Mouse (Mus musculus) mature B cell (primary cell): ENCODE results near the gene Efcab5.

ENCODE experiments used
- in situ Hi-C: fragments of 300-500 bp; cut with MboI; formaldehyde crosslinking; loops from 2 replicates; pipeline ENCODE4 v1.14.3; 2019

The Efcab5 gene

DNA sequence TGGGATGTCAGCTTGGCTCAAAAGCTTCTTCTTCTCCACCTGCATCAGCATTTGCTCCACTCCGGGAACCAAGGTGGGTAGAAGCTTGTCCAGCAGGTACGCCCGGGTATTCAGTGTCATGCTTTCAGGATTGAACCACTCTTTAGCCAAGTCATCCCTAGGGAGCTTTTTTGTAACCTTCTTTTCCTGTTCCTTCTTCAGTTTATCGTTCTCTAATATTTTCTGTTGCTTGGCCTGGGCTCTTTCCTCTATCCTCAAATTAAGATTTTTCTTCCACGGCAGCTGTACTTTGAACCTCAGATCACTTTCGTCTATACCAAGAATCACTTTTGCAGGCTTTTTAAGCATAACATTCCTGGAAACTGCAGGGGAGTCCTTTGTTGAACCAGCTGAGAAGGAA is at the start of gene Efcab5:
TSS of gene Efcab5 (minus strand) at position 101 of the 400 bp plus-strand sequence.
- in situ Hi-C loops, result no loop called here

DNA sequence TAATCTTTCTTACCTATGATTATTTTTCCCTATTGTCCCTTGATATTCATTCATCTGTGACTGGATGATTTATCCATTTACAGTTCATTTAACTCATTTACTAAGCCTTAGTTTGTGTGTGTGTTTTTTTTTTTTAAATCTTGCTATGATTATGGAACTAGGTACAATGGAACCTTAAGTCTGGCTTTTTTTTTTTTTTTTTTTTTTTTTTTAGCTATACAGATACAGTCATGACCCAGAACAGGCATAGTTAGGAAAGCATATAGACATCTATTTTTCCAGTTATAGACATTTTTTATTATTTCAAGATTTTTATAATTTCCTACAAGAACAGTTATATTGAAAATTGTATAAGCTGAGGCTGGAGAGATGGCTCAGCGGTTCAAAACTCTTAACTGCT is 46.5 kb upstream of the Efcab5 start:
- in situ Hi-C loops, result no loop called here

DNA sequence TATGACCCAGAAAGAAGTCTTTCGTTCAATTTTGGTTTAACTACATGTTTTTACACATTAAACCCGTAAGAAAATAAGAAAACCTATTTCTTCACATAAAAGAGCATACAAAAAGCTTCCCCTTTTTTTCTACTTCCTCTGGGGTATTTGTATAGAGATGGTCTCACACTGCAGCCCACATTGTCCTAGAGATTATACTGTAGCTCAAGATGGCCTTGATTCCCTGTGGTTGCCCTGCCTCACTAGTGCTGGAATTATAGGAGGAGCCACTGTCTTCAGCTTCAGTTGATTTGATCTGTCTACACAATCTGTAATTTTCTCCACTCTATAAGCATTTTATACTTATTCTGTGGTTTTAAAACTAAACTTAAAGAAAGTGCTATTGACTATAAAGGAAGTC is 42.7 kb upstream of the Efcab5 start:
- in situ Hi-C loops, result no loop called here

DNA sequence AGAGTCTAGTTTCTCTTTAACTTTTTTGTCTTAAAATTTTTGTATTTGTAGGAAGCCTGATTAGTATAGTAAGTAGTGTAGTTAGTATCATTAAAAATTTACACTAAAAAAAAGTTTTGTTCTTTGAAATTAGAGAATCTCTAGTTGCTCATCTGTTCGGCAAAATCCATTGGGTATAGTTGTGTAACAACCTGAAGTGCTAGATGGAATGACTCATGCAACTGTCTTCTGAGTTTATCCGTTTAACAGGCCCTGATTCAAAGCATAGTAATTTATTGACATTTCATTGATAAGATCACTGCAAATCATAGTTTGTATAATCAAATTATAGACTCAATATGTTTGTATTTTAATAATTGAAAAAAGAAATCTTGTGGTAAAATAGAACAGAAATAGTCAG is 42.0 kb upstream of the Efcab5 start:
- in situ Hi-C loops, result no loop called here

DNA sequence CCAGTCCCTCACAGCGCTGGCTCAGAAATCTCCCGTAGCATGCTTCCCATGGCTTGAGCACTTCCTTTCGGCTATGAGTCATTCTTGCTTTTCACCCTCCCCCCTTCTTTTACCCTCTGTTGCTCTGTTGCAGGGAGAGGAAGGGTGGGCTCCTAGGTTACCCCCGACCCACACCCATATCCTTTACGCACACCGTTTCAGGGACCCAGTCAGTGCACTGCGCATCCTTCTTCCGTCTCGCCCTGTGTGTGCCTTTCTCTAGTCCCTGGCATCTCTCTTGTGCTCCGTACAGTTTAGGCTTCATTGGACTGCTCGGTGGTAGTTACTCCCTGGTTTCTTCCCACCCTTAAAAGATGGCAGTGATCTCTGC is 28.0 kb upstream of the Efcab5 start:
- in situ Hi-C loops, result no loop called here

DNA sequence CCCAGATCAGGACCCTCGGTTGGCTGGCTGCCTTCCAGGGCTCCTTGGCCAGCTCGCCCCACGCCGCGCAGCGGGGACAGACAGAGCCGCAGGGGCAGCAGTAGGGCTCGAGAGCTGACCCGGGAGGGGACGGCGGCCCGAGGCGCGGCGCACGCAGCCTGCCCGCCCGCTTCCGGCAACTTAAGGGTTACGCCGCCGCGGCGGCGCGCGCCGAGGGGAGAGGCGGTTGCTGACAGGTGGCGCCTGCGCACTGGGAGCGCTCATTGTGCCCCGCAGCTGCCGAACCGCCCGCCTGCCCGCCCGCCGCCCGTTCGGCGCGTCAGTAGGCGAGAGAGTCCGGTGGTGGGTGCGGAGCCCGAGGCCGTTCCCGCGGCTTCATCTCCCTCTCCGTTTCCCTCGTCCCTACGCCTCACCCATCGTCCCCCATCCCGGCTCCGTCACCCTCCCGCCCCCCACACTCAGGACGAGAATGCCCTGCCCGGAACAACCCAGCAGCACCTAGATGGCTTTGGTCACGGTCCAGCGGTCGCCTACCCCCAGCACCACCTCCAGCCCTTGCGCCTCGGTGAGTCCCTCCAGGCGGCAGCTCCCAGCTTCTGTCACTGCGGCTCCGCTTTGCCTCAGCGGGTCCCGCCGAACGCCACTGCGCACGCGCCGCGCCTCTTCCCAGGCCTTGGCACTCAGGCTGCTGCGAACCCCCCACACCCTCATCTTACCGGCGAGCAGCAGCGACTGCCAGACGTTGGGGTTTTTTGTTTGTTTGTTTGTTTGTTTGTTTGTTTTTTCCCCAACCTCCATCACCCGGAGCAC is 27.4 kb upstream of the Efcab5 start, which contains the start of gene Ssh2:
TSS of gene Ssh2 (plus strand) at position 337 of the 810 bp plus-strand sequence.
- in situ Hi-C loops, result no loop called here

DNA sequence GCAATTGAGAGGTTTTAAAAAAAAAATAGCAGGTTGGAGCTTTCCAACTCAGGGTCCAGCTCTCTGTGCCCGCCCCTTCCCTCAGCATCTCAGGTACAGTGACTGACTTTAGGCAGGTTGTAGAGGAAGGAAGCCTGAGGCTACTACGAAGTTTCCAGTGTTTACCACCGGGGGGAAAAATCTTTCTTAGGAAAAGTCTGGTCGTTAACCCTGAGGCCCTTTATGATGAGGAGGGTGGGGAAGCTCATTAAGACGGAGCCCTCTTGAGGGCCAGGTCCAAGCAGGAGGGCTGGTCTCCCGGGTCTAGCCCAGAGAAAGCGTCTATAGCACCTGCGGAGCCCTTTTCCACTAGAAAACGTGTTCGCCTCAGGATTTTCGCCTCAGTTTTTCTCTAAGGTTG is 26.7 kb upstream of the Efcab5 start:
- in situ Hi-C loops, result no loop called here

DNA sequence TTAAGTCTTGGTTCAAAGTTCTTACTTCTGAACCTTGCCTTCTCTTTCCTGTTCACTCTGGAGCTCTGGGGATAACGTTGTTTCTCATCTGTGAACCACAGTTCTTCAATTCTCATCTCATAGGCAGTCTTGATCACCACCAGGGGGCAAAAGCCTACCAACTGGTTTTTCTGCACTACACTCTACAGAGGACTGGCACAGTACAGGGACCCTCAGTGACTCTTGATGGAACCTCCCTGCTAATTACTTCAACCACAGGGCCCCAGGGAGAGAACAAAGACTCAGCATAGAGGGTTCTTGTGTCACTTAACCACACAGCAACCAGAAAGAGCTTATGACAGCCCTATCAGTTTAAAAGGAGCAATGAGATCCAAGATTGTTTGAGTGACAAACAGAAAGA is 26.0 kb upstream of the Efcab5 start:
- in situ Hi-C loops, result no loop called here

DNA sequence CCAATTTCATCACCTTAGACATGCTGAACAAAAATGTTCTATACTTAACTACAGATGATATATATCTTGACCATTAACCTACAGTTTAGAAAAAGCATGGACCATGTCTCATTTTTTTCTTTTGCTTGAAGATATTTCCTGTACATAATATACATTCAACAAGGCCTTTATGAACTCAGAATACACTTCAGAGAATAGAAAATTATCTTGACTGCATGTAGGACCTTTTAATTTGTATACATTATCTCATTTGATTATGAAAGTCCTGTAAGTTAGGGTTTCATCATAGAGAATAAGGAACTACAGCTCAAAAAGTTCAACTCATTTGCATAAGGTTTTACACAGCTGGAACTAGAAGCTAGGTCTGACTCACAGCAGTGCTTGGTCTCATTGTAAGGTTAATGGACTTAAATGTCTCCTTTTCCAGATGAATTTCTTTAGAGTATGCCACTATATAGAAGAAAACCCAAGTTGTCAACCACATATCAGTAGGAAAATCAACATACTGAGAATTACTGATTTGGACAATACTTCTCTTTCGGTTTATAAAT is 25.4 kb upstream of the Efcab5 start:
- in situ Hi-C loops, result no loop called here

DNA sequence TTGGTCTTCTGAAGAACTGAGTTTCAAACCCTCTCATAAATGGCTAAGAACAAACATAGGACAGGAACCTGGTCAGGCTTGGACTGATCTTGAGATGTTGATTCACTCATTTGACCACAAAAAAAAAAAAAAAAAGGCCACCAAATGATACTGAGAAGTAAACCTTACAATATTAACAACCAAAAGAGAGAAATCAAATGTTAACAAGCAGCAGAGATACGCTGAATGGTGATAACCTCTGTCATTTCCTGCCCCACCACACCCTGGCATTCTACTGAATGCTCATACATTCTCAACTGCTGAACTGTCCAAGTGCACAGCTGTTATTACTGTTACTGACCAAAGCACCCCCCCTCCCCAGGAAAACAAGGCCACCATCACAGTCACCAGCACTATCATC is 11.9 kb upstream of the Efcab5 start:
- in situ Hi-C loops, result no loop called here

DNA sequence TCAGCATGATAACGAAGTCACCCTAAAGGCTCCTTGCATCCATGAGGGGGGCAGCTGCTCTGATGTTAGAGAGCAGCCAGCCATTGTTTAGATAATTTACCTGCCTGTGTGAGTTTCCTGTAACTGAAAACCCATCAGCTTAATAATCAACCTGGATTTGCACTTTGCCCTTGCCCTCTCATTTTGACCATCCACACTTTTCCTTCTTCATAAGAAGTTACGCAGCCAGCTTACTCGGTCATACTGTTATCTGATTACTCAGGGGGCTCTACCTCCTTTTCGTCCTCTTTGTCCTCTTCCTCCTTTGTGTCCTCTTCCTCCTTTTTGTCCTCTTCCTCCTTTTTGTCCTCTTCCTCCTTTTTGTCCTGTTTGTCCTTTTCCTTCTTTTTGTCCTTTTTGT is 10.9 kb upstream of the Efcab5 start:
- in situ Hi-C loops, result no loop called here

DNA sequence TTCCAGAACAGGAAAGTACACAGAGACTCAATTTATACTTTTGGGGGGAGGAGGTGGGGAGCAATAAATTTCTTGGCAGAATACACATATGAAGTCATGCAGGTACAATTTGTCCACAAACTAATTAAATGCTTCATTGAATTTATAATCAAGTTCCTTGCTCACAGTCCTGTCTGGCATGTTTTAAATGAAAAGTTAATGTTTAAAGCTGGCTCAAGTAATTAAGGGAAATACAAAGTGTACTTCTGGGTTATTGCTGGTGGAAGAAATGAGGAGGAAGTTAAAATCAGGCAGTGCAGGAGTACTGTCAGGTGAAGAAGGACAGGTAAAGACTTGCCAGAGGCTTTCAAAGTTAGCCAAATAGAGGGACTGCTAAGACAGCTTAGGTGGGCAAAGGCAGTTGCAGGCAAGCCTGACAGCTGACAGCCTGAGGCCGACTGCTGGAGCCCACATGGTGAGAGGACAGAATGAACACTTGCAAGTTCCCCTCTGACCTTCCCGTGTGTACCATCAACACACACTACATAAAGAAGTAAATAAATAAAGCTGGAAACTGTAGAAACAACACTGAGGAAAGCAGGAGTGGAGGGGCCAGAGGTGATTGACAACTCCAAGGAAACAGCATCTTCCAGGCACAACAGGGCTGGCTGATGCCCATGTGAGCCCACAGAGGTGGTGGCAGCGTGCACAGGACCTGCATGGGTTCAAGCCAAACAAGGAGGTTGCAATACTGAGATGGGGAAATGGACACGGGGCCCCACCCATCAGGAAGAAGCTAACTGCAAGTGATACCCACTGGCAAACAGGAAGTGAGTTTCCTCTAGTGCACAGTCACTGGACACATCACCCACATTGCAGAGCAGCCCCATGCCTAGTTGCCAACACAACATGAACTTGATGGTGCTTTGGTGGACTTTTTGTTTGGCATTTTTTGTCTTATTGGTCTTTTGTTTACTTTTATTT is 7.7 kb upstream of the Efcab5 start:
- in situ Hi-C loops, result no loop called here

DNA sequence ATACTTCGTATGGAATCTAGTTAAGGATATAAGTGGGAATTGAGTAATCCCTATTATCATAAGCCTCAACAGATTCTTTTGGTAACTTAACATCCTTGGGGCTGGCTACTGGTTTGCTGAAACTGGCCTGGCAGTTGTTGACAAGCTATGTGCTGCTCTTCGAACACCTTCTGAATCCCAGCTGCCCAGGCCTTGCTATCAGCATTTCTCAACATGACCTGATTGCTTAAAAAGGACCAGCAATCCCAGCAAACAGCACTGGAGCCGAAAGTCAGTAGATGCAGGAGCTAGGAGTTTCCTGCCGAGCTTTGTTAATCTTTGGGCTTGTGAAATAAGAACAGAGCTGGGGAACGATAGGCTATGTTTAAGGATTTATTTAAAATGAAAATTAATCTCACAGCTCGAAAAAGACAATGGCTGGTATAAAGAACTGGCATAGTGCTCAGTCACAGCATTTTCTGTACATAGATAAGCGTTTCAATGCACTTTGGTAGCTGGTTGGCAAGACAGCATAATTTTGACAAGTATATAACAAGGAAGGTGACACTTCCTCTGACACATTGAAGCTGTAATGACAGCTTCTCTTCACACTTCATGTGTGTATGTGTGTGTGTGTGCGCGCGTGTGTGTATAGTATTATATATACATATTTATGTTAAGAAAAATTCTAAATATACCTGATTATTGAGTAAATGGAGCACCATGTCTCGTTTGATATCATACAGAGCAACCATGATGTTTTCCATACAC is 6.8 kb upstream of the Efcab5 start:
- in situ Hi-C loops, result no loop called here

DNA sequence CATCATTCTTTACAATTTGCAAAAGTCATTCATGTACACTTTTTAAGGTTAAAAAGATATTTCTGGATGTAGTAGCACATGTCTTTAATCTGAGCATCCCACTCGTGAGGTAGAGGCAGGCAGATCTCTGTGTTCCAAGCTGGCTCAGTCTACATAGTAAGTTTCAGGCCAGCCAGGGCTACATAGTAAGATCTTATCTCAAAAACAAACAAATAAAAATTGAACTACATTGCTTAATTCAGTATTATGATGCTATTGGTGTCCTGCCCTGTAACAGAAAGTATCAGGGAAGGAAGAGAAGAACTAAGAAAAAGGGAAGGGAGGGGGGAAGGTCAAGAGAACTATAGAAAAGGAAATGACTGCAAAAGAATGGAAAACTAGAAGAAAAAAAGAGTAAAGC is 6.0 kb upstream of the Efcab5 start:
- in situ Hi-C loops, result no loop called here

DNA sequence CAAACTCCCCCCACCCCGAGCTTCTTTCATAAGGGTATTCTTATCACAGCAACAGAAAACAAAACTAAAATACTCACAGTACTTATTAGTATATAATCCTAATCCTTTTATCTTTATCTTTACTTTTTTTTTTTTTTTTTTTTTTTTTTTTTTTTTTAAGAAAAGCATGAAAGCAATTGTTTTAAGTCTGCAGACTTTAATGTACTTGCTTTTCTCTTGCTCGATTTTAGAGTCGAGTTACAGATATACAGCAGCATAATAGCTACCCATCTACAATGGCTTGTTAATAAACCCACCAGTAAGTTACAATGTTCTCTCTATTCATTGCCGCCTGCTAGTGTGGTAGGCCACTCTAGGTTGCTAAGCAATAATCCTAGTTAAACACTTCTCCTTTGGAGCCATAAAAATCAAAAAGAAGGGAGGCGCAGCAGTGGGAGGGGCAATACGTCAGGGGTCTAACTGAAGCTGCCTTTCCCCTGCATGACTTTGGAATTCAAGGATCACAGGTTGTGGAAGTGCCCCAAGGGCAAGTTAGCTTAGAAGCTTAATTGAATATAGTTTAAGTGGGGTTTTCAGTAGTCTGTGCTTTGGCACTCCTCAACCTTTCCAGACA is 5.3 kb upstream of the Efcab5 start:
- in situ Hi-C loops, result no loop called here

DNA sequence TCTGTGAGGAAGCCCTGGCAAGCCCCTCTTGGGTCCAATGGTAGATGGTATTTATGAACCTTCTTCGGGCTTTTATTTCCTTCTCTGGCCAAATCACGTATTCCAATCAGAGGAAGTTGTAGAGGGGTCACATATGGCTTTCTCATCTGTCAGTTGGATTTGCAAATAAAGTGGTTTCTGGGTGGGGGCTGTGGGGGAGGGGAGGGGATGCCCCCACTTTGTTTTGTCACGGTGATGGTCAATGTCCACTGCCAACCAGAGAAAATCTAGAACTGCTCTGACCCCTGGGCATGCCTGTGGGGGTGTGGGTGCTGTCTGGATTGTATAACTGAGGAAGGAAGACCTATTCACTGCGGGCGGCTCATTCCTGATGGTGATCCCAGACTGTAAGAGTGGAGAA is 4.6 kb upstream of the Efcab5 start:
- in situ Hi-C loops, result no loop called here

DNA sequence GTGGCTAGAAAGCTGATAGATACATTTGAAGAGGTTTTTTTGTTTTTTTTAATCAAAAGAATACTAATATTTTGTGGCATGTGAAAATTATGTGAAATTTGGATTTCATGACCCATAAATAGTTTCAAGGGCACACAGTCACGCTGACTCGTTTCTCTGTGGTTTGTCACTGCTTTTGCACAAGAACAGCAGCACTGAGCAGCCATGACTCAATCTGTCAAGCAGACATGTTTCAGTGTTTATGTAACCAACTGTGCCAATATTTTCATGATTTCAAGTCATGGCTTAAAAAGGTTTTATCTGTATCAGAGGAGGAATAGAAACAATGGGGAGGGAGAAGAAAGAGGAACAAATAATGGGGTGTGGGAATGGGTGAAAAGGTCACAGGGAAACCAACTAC is 3.8 kb downstream of the Efcab5 start:
- in situ Hi-C loops, result no loop called here

DNA sequence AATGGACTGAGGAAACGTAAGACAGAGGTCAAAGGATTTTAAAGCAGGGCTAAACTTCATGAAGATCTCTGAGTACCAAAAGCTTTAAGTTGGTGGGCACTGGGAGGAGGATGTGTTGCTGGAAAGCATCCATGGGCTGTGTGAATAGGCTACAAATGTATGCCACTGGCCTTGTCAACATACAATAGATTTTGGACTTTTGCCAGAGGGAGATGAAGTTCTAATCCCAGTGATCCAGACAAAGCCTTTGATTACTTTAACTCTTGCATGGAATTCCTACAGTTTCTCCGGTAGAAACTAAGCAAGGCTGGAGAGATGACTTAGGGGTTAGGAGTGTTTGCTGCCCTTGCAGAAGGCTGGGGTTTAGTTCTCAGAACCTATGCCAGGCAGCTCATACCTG is 6.2 kb downstream of the Efcab5 start:
- in situ Hi-C loops, result no loop called here

DNA sequence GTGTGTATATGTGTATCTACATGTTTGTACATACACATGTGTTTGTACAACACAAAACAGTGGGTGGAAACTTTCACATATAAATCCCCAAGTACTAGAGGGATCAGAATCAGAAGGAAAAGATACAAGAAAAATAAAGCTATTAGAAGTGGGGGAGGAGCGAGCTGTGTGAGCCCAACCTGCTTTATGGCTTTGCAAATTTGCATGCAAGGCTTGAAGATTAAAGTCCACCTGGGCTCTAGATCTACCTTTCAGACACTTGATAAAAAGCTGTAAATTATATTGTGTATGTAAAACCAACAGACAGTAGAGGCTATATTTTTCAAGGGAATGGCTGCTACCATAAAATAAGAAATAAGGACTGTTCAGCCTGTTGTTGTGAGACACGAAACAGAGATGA is 6.7 kb downstream of the Efcab5 start:
- in situ Hi-C loops, result no loop called here

DNA sequence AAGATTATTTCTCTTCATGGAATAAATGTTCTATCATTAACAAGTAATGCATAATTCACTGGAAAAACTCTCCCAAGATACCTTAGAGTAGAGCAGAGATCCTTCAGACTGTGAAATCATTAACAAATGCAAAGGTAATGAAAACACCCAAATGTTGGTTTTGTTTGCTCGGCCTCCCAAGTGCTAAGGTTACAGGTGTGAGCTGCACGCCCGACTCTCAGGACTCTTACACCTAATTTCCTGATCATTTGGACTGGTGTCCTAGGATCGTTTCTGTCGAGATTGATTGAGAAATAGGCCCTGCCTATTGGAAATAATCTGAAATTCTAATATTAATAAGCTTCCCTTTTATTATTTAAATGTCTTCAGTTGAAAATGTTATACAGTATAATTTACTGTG is 7.2 kb downstream of the Efcab5 start:
- in situ Hi-C loops, result no loop called here

DNA sequence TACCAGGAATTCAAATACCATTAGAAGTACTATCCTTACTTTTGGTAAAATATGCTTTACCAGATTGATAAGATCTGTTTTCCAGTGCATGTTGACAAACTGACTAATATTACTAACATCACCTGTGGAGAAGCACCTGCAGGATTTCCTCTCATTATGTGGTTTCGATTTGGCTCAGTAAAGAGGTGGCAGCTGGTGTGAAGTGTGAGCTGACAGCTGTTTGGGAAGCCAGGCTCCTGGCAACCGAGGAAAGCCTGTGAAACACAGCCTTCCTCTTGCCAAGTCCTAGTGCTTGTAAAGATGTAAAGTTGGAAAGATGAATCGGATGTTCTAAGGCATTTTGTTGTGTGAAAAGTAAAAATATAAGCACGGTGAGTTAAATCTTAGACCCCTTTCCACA is 7.9 kb downstream of the Efcab5 start:
- in situ Hi-C loops, result no loop called here

DNA sequence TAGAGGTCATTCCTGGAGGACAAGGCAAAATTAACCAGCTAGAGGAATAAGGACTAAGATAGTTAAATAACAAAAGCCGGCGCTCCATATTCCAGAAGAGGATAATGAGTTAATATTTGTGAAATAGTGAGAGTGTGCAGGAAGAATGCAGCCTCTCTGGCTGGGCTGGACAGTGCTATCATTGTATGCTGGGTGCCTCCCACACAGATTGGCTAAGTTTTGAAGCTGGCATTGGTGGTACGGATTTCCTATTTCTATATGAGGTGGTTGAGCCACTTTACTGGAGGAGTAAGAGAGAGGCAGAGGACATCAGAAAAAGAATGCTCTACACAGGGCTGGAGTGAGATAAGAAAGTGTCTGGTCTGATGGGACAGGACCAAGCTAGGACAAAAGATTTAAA is 9.0 kb downstream of the Efcab5 start:
- in situ Hi-C loops, result no loop called here
